Mouse (Mus musculus) lung, embryonic 16.5 days (tissue): ENCODE data around the gene Rnf26. TPM values are rescaled to one million over a fixed set of nuclear protein-coding genes. Genes with fewer than 3 reads are reported as not detected.
A peak's percentile ranks its signal among the peaks of the same experiment; 100 is the strongest.

Source experiments
- ATAC-seq: fragments of 200-750 bp; cut with Nextera tagmentation; 2 replicates; pipeline ENCODE4 v1.8.0; 2017; ENCODE audit warnings: low read depth, mild to moderate bottlenecking, moderate library complexity
- H3K27ac ChIP-seq: fragments of 300-500 bp; sonication (generic); 2 replicates; pipeline ENCODE4 v1.5.1; 2014; ENCODE audit warnings: mild to moderate bottlenecking, control low read depth, low read length
- H3K27me3 ChIP-seq: fragments of 300-500 bp; sonication (generic); 2 replicates; pipeline ENCODE4 v1.6.1; 2014; ENCODE audit warnings: low read depth, low read length, mixed read lengths; ENCODE audit not compliant: control insufficient read depth, insufficient read depth
- H3K36me3 ChIP-seq: fragments of 300-500 bp; sonication (generic); 2 replicates; pipeline ENCODE4 v1.6.1; 2014; ENCODE audit warnings: low read length; ENCODE audit not compliant: control insufficient read depth, insufficient read depth
- H3K4me1 ChIP-seq: fragments of 300-500 bp; sonication (generic); replicated peaks from 2 replicates; pipeline ENCODE4 v1.6.1; 2014; ENCODE audit warnings: low read length, mixed read lengths; ENCODE audit not compliant: control insufficient read depth, insufficient read depth
- H3K4me2 ChIP-seq: fragments of 300-500 bp; sonication (generic); 2 replicates; pipeline ENCODE4 v1.6.1; 2014; ENCODE audit warnings: low read depth, low read length, control low read depth
- H3K4me3 ChIP-seq: fragments of 300-500 bp; sonication (generic); 2 replicates; pipeline ENCODE4 v1.5.1; 2014; ENCODE audit warnings: mild to moderate bottlenecking, low read length, control low read depth
- H3K9ac ChIP-seq: fragments of 300-500 bp; sonication (generic); 2 replicates; pipeline ENCODE4 v1.6.1; 2014; ENCODE audit warnings: low read length, control low read depth
- H3K9me3 ChIP-seq: fragments of 300-500 bp; sonication (generic); 2 replicates; pipeline ENCODE4 v1.6.1; 2016; ENCODE audit warnings: low read length; ENCODE audit not compliant: control insufficient read depth
- WGBS: fragments of 180-500 bp; shearing (Covaris S2); extraction: QIAGEN DNeasy Blood & Tissue Kit; methylation state at CpG from one replicate; pipeline ENCODE4 v1.1.7; 2014; 5-methylcytosine and 5-hydroxymethylcytosine counted together
- polyA plus RNA-seq: library from polyadenylated mRNA; unstranded; fragments of >200 nt; fragmentation: Nextera tagmentation; extraction: Ambion mirVana; gene quantifications from 2 replicates; pipeline ENCODE4 v1.2.1, GENCODE M21; 2015

Rnf26 gene
- polyA plus RNA-seq, 1 experiment from 2014 or later: 63.8 TPM

GRCm38 (mm10) chr9:44085741-44086665 lies 27.3 kb downstream of the Rnf26 start:
- no peak for ATAC-seq
- 61% methylated on average over 14 of the region's 15 CpGs for WGBS
- Histone ChIP-seq H3K9me3 (no peaks in the 10 kb centered on the region), H3K27me3 (peaks cover 18% of the 10 kb centered on the region), H3K27ac (no peak overlapping the region), H3K36me3 (no peaks in the 10 kb centered on the region), H3K4me1 (peaks cover 32% of the 10 kb centered on the region), H3K4me2 (peak overlapping the region; percentile 99; the same call in 1 of the 2 replicates), H3K9ac (no peak overlapping the region), H3K4me3 (no peak overlapping the region; the same call in 1 of the 2 replicates)

GRCm38 (mm10) chr9:44085276-44085675 lies 28.0 kb downstream of the Rnf26 start:
- Histone ChIP-seq H3K4me2 (peak overlapping the region; percentile 99), H3K9ac (peak overlapping the region; percentile 82), H3K27me3 (peaks cover 18% of the 10 kb centered on the region), H3K27ac (no peak overlapping the region), H3K4me3 (peak overlapping the region; percentile 65), H3K9me3 (no peaks in the 10 kb centered on the region), H3K4me1 (peaks cover 32% of the 10 kb centered on the region), H3K36me3 (no peaks in the 10 kb centered on the region)
- 6% methylated on average over 10 of the region's 10 CpGs for WGBS
- ATAC-seq: peak; percentile 31; the same call in 1 of the 2 replicates

GRCm38 (mm10) chr9:44084659-44085229 lies 28.6 kb downstream of the Rnf26 start:
- Histone ChIP-seq H3K4me3 (peak overlapping the region; percentile 65), H3K27me3 (peaks cover 18% of the 10 kb centered on the region), H3K4me1 (peaks cover 32% of the 10 kb centered on the region), H3K9ac (peak overlapping the region; percentile 82), H3K4me2 (peak overlapping the region; percentile 99), H3K9me3 (no peaks in the 10 kb centered on the region), H3K36me3 (no peaks in the 10 kb centered on the region), H3K27ac (no peak overlapping the region)
- WGBS: under 1% methylated on average over 60 of the region's 62 CpGs
- ATAC-seq: peak; percentile 87

- Histone ChIP-seq H3K4me2 (peak overlapping the region; percentile 99), H3K36me3 (no peaks in the 10 kb centered on the region), H3K4me1 (peaks cover 35% of the 10 kb centered on the region), H3K27me3 (peaks cover 18% of the 10 kb centered on the region), H3K4me3 (peak overlapping the region; percentile 65), H3K9me3 (no peaks in the 10 kb centered on the region), H3K9ac (peak overlapping the region; percentile 82), H3K27ac (peak overlapping the region; percentile 7; the same call in 1 of the 2 replicates)
- WGBS: 1% methylated on average over 14 of the region's 14 CpGs
- peak; percentile 11; the same call in 1 of the 2 replicates for ATAC-seq
Observed at GRCm38 (mm10) chr9:44084236-44084635, 29.1 kb downstream of the Rnf26 start.

- 8% methylated on average over 23 of the region's 23 CpGs for WGBS
- Histone ChIP-seq H3K27me3 (peaks cover 18% of the 10 kb centered on the region), H3K4me2 (peak overlapping the region; percentile 99), H3K36me3 (no peaks in the 10 kb centered on the region), H3K4me1 (peaks cover 39% of the 10 kb centered on the region), H3K9ac (no peak overlapping the region), H3K27ac (no peak overlapping the region), H3K4me3 (peak overlapping the region; percentile 65), H3K9me3 (no peaks in the 10 kb centered on the region)
- ATAC-seq: 0 out of 2 replicates have a peak, but pooled peaks have one; percentile 3
Observed at GRCm38 (mm10) chr9:44083392-44084121, 29.8 kb downstream of the Rnf26 start.

- no peaks in the 10 kb centered on the region for H3K36me3 ChIP-seq
- H3K27ac ChIP-seq: no peak overlapping the region
- no peaks in the 10 kb centered on the region for H3K9me3 ChIP-seq
- peaks cover 33% of the 10 kb centered on the region for H3K4me1 ChIP-seq
- peaks cover 16% of the 10 kb centered on the region for H3K27me3 ChIP-seq
- no peak for ATAC-seq
- no peak overlapping the region for H3K9ac ChIP-seq
- no peak overlapping the region for H3K4me2 ChIP-seq
- H3K4me3 ChIP-seq: no peak overlapping the region
- WGBS: 91% methylated on average over 5 of the region's 5 CpGs
Observed at GRCm38 (mm10) chr9:44082266-44082665, 31.1 kb downstream of the Rnf26 start.

GRCm38 (mm10) chr9:44081581-44081980 lies 31.7 kb downstream of the Rnf26 start:
- WGBS: 73% methylated on average over 5 of the region's 5 CpGs
- Histone ChIP-seq H3K9me3 (no peaks in the 10 kb centered on the region), H3K36me3 (no peaks in the 10 kb centered on the region), H3K4me1 (peaks cover 32% of the 10 kb centered on the region), H3K4me3 (no peak overlapping the region), H3K9ac (no peak overlapping the region), H3K27me3 (peaks cover 13% of the 10 kb centered on the region), H3K27ac (no peak overlapping the region), H3K4me2 (no peak overlapping the region)
- ATAC-seq: no peak

- peaks cover 32% of the 10 kb centered on the region for H3K4me1 ChIP-seq
Observed at GRCm38 (mm10) chr9:44080953-44081352, 32.4 kb downstream of the Rnf26 start.

More at GRCm38 (mm10) chr9:44080953-44081352, 32.4 kb downstream of the Rnf26 start:
- H3K4me2 ChIP-seq: no peak overlapping the region
- no peak overlapping the region for H3K9ac ChIP-seq
- H3K4me3 ChIP-seq: no peak overlapping the region
- H3K9me3 ChIP-seq: no peaks in the 10 kb centered on the region
- ATAC-seq: no peak
- WGBS: 60% methylated on average over 5 of the region's 5 CpGs
- peaks cover 12% of the 10 kb centered on the region for H3K27me3 ChIP-seq
- H3K36me3 ChIP-seq: no peaks in the 10 kb centered on the region
- no peak overlapping the region for H3K27ac ChIP-seq
